Mouse (Mus musculus) thymus, postnatal 14 days (tissue): ENCODE measurements at regions not wholly inside any gene's neighbourhood (a gene's known extent, or its start where the extent isn't known, plus 50 kb on each side); places are given as distances from the start of the nearest gene placed in this dataset.

Experiments used
- DNase-seq: peaks from one replicate; pipeline ENCODE4 v3.0.0; 2021

GRCm38 (mm10) chr1:137213717-137214116, 253.5 kb upstream of the Nr5a2 start:
- no peak for DNase-seq

- DNase-seq: no peak
These were observed 252.6 kb upstream of the Nr5a2 start for GRCm38 (mm10) chr1:137212856-137213255.

GRCm38 (mm10) chr1:137204371-137204770, 244.1 kb upstream of the Nr5a2 start:
- DNase-seq: no peak

- DNase-seq: no peak
These were observed 243.3 kb upstream of the Nr5a2 start for GRCm38 (mm10) chr1:137203512-137203911.

GRCm38 (mm10) chr1:137200931-137201330, 240.7 kb upstream of the Nr5a2 start:
- DNase-seq: no peak

GRCm38 (mm10) chr1:137195962-137196361, 235.7 kb upstream of the Nr5a2 start:
- DNase-seq: no peak

- no peak for DNase-seq
These were observed 234.9 kb upstream of the Nr5a2 start for GRCm38 (mm10) chr1:137195065-137195620.

GRCm38 (mm10) chr1:137178231-137178630, 218.0 kb upstream of the Nr5a2 start:
- no peak for DNase-seq

- no peak for DNase-seq
These were observed 216.4 kb upstream of the Nr5a2 start for GRCm38 (mm10) chr1:137176696-137177095.

GRCm38 (mm10) chr1:137174081-137174480, 213.8 kb upstream of the Nr5a2 start:
- no peak for DNase-seq

GRCm38 (mm10) chr1:137172128-137172527, 211.9 kb upstream of the Nr5a2 start:
- DNase-seq: no peak

- no peak for DNase-seq
These were observed 211.2 kb upstream of the Nr5a2 start for GRCm38 (mm10) chr1:137171451-137171850.

GRCm38 (mm10) chr1:137147891-137148290, 187.6 kb upstream of the Nr5a2 start:
- no peak for DNase-seq

GRCm38 (mm10) chr1:137141879-137142570, 181.8 kb upstream of the Nr5a2 start:
- no peak for DNase-seq

GRCm38 (mm10) chr1:137141372-137141771, 181.1 kb upstream of the Nr5a2 start:
- no peak for DNase-seq

GRCm38 (mm10) chr1:137136156-137136555, 175.9 kb upstream of the Nr5a2 start:
- no peak for DNase-seq

- no peak for DNase-seq
These were observed 173.5 kb upstream of the Nr5a2 start for GRCm38 (mm10) chr1:137133734-137134133.

GRCm38 (mm10) chr1:137130264-137130663, 170.0 kb upstream of the Nr5a2 start:
- no peak for DNase-seq

- no peak for DNase-seq
These were observed 168.9 kb upstream of the Nr5a2 start for GRCm38 (mm10) chr1:137129116-137129515.

- DNase-seq: no peak
These were observed 157.6 kb upstream of the Nr5a2 start for GRCm38 (mm10) chr1:137117866-137118265.

- DNase-seq: no peak
These were observed 146.2 kb upstream of the Nr5a2 start for GRCm38 (mm10) chr1:137106444-137106843.

- no peak for DNase-seq
These were observed 131.5 kb upstream of the Nr5a2 start for GRCm38 (mm10) chr1:137091762-137092161.

GRCm38 (mm10) chr1:137088148-137088547, 127.9 kb upstream of the Nr5a2 start:
- no peak for DNase-seq

- DNase-seq: no peak
These were observed 126.5 kb upstream of the Nr5a2 start for GRCm38 (mm10) chr1:137086766-137087165.

GRCm38 (mm10) chr1:137083500-137083899, 123.3 kb upstream of the Nr5a2 start:
- DNase-seq: no peak
